Mouse (Mus musculus): ENCODE data around the gene Kcnd2. TPM values are rescaled to one million over a fixed set of nuclear protein-coding genes. Genes with fewer than 3 reads are reported as not detected.
"Not testable (repeated sequence)": the region's sequence is repeated elsewhere in the genome, so short reads cannot be mapped to it uniquely, and the experiment has no call there.

Gene Kcnd2
- polyA plus RNA-seq, 1 experiment from 2014 or later: 4.5 TPM

DNA sequence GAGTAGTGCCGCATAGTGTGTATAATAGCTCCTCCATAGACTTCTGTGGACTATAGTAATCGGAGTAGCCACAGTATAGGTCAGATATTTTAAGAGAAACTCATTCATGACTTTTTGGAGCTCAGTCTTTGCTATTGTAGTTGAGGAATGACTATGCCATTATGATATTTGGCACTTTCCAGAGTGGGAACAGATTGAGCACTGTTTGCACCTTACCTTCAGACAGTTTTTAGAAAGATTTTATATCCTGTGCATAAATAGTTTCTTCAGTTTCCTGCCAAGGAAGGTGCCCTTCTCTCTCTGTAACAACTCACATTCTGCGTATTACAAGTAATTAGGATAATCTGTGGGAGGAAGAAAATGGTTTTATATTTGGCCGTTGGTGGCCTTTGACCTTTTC is 89.6 kb downstream of the Kcnd2 start:
- Histone ChIP-seq H3K9ac (no peak overlapping the region), H3K4me3 (no peak overlapping the region), H3K27ac (no peak overlapping the region), H3K4me2 (replicated peaks) (no peak overlapping the region), H3K9me3 (replicated peaks) (no peaks in the 10 kb centered on the region), H3K4me1 (no peaks in the 10 kb centered on the region), H3K36me3 (no peaks in the 10 kb centered on the region), H3K27me3 (no peaks in the 10 kb centered on the region)
- WGBS: 92% methylated on average over 4 of the region's 4 CpGs
- no peak for ATAC-seq (ENCODE audit: low FRiP score)

DNA sequence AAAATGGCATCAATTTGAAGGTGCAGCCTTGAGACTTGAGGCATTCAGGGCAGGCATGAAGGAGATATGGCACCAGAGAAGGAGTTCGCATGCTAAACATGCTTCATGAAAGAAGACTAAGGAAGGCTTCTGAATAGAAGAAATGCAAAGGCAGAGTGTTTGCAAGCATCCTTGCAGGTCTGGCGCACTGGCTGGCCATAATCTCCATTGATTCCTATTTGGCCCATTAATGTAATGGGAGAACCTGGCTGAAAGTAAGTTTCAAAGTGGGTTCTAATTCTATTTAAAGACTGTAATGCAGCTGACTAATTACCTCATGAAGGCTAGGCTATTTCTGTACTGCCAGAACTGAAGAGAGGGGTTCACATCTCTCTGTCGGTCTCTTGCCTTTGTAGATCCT is 94.9 kb downstream of the Kcnd2 start:
- Histone ChIP-seq H3K27ac (no peak overlapping the region), H3K4me2 (replicated peaks) (no peak overlapping the region), H3K4me3 (no peak overlapping the region), H3K36me3 (no peaks in the 10 kb centered on the region), H3K9me3 (replicated peaks) (no peaks in the 10 kb centered on the region), H3K9ac (no peak overlapping the region), H3K27me3 (no peaks in the 10 kb centered on the region), H3K4me1 (no peaks in the 10 kb centered on the region)
- ATAC-seq (ENCODE audit: low FRiP score): no peak
- WGBS: 89% methylated on average over 3 of the region's 3 CpGs

DNA sequence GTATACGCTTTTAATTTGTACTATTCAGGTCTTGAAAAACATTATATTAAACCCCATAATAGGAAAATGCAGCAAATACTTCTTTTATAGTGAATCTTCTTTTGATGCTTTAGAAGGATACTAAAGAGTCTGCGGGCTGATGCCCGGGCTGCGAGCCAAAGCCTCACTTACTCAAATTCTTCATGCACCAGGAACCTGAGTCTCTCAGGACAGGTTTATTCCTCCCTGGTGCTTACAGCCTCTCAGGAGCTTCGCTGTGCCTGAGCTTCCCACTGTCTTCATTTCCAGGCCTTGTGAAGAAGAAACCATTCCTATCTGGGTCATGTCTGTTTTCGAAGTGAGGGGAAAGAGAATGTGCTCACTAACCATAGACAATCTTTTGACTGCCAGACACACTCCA is 106.1 kb downstream of the Kcnd2 start:
- Histone ChIP-seq H3K27me3 (no peaks in the 10 kb centered on the region), H3K9ac (no peak overlapping the region), H3K36me3 (no peaks in the 10 kb centered on the region), H3K4me1 (no peaks in the 10 kb centered on the region), H3K4me2 (replicated peaks) (no peak overlapping the region), H3K27ac (no peak overlapping the region), H3K4me3 (no peak overlapping the region), H3K9me3 (replicated peaks) (no peaks in the 10 kb centered on the region)
- no peak for ATAC-seq (ENCODE audit: low FRiP score)
- 88% methylated on average over 6 of the region's 6 CpGs for WGBS

DNA sequence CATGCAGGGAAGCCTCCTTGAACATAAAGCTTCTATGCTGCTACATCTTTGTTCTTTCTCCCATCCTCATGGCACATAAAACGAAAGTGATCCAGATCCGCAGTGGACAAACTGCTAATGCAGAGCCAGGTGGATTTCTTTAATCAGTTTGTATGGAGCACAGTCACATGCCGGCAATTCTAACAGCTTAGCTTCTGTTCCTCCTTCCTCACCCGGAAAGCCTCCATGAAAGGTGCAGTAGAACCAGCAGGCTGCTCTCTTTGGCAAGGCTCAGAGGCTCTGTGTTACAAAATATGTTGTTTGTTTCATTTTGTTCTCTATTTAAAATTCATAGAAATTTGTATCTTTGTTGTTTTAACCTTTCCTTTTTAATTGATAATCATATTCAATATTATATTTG is 106.9 kb downstream of the Kcnd2 start:
- 85% methylated on average over 4 of the region's 4 CpGs for WGBS
- H3K27ac ChIP-seq: no peak overlapping the region
- H3K36me3 ChIP-seq: no peaks in the 10 kb centered on the region
- H3K9ac ChIP-seq: no peak overlapping the region
- H3K4me1 ChIP-seq: peaks cover 3% of the 10 kb centered on the region; the same call in 1 of the 2 replicates
- H3K9me3 ChIP-seq (replicated peaks): no peaks in the 10 kb centered on the region
- no peak for ATAC-seq (ENCODE audit: low FRiP score)
- no peaks in the 10 kb centered on the region for H3K27me3 ChIP-seq
- H3K4me2 ChIP-seq (replicated peaks): no peak overlapping the region
- no peak overlapping the region for H3K4me3 ChIP-seq

DNA sequence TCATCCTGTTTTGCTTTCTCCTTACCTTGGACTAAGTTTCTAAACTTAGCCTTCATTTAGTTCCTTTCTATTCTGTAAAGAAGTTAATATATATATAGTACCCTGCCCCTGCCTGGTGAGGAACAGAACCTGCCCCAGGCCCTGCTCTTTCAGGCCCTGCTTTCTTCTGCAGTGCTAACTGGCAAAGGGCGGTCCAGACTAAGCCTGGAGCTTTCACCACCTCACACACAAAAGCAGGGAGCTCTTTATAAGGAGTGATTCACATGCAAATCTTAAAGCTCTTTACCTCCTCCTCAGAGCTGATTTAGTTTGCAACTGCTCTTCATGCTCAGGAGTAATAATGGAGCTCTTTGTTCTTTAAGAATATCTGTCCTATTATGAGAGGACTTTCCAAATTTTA is 109.9 kb downstream of the Kcnd2 start:
- no peaks in the 10 kb centered on the region for H3K9me3 ChIP-seq (replicated peaks)
- WGBS: 14% methylated on average over 1 of the region's 1 CpGs
- no peak overlapping the region for H3K4me2 ChIP-seq (replicated peaks)
- H3K4me1 ChIP-seq: peaks cover 3% of the 10 kb centered on the region; the same call in 1 of the 2 replicates
- H3K27ac ChIP-seq: no peak overlapping the region
- no peaks in the 10 kb centered on the region for H3K36me3 ChIP-seq
- H3K27me3 ChIP-seq: no peaks in the 10 kb centered on the region
- peak; percentile 74 for ATAC-seq (ENCODE audit: low FRiP score)
- H3K4me3 ChIP-seq: no peak overlapping the region
- no peak overlapping the region for H3K9ac ChIP-seq

DNA sequence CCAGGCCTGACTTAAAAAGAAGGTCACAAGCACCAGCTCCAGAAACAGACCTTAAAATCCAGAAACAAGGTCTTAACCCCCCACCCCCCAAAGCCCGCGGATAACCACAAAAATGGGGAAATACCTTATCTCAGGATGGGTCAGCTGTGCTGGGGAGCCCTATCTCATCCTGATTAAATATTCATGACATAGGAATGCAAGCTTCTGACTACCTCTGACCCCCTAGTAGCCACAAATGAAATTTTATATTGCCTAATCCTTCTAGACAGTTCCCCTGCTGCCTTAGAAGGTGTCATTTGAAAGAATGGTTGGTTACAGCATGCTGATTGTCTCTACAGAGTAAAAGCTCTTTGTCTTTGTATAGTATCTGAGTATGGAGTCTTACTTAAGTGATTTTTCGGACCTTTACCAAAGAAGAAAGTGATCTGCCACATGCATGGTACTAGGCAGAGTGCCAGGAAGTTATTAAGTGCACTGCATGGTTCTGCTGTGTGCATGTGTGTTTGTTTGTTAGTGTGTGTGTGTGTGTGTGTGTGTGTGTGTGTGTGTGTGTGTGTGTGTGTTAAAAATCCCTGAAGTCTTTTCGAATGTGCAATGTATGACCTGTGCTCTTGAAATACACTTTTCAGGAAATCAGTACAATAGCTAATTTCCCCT is 111.9 kb downstream of the Kcnd2 start:
- Histone ChIP-seq H3K9me3 (replicated peaks) (no peaks in the 10 kb centered on the region), H3K27me3 (no peaks in the 10 kb centered on the region), H3K9ac (no peak overlapping the region), H3K27ac (no peak overlapping the region), H3K36me3 (no peaks in the 10 kb centered on the region), H3K4me1 (peaks cover 3% of the 10 kb centered on the region; the same call in 1 of the 2 replicates), H3K4me3 (no peak overlapping the region), H3K4me2 (replicated peaks) (no peak overlapping the region)
- 74% methylated on average over 4 of the region's 4 CpGs for WGBS
- 0 out of 2 replicates have a peak, but pooled peaks have one; percentile 30 for ATAC-seq (ENCODE audit: low FRiP score)

DNA sequence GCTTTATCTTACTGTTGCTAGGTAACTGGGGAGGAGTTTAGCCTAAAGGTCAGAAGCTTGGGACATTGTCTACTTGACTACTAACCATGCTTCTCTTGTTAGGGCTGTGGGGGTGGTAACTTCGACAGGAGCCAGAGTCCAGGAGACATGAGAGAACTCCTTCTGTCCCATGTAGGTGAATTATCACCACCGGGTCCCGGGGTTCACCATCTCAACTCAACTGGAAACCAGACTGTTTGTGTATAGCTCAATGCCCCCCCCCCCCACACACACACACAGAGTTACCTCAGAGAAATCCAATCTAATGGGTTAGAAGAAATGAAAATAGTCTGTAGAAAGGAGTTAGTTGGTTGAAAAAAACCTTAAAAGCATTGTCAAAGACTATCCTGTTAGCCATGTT is 170.0 kb downstream of the Kcnd2 start:
- WGBS: 72% methylated on average over 3 of the region's 3 CpGs
- not testable (repeated sequence) for H3K9ac ChIP-seq; H3K4me3 ChIP-seq; H3K36me3 ChIP-seq; ATAC-seq (ENCODE audit: low FRiP score); H3K9me3 ChIP-seq (replicated peaks); H3K4me2 ChIP-seq (replicated peaks); H3K27ac ChIP-seq; H3K27me3 ChIP-seq; H3K4me1 ChIP-seq

DNA sequence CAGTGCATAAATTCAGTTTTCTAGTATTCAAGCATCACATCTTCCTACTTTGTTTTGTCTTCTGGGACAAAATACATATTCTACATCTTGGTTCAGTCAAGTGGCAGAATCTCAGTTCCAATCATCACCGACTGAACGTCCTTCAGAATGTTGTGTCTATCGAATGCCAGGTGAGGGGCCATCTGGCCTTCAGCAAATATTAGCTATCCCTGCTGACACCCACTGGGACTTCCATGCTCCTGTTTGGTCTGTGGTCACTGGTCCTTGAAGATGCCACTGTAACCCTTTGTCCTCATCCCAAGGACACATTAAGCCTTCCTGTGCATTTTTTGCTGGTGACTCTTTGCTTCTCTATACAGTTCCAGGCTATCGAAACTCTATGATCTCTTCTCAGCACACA is 176.5 kb downstream of the Kcnd2 start:
- 86% methylated on average over 4 of the region's 4 CpGs for WGBS
- no peak overlapping the region for H3K4me3 ChIP-seq

DNA sequence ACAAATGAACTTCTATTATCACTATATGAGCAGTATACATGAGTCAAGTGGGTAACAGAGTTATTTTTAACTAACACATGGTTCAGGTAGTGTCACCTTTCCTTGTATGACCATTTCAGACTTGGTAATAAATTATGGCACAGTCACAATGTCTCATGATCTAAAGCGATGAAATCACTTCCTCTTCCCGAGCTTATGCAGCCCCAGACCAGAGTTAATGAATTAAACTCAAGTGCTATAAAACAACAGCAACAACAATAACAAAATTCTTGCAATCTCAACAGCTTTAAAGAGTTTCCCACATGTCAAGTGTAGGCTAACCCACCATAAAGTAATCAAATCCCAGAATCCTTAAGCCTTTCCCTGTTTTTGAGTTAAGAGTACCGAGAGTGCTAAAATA is 198.4 kb downstream of the Kcnd2 start:
- 92% methylated on average over 3 of the region's 3 CpGs for WGBS
- Histone ChIP-seq H3K36me3 (no peaks in the 10 kb centered on the region), H3K9me3 (replicated peaks) (no peaks in the 10 kb centered on the region), H3K27ac (no peak overlapping the region), H3K4me2 (replicated peaks) (no peak overlapping the region), H3K27me3 (no peaks in the 10 kb centered on the region), H3K4me1 (no peaks in the 10 kb centered on the region), H3K9ac (no peak overlapping the region), H3K4me3 (no peak overlapping the region)
- no peak for ATAC-seq (ENCODE audit: low FRiP score)

More for the DNA sequence above, 176.5 kb downstream of the Kcnd2 start:
- H3K4me2 ChIP-seq (replicated peaks): no peak overlapping the region
- no peaks in the 10 kb centered on the region for H3K9me3 ChIP-seq (replicated peaks)
- no peak overlapping the region for H3K9ac ChIP-seq
- H3K36me3 ChIP-seq: no peaks in the 10 kb centered on the region
- H3K27ac ChIP-seq: no peak overlapping the region
- no peak for ATAC-seq (ENCODE audit: low FRiP score)
- no peaks in the 10 kb centered on the region for H3K27me3 ChIP-seq
- no peaks in the 10 kb centered on the region for H3K4me1 ChIP-seq

DNA sequence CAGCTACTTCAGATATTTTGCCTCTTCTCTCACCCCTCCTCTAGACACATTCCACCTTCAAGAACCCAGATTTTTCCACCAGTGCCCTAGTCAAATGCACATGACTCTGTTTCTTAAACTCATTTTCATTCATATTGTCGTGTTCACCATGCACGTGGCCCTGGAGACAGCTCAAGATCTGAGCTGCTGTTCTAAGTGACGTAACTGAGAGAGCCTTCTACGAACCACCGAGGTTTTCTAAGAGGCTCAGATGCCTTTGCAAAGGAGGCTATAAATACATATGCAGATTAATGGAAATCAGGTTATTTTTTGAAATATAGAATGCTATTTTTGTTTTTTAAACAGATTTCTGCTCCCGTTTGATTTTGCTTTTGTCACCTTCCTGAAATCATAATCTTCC is 202.9 kb downstream of the Kcnd2 start:
- no peaks in the 10 kb centered on the region for H3K27me3 ChIP-seq
- H3K4me1 ChIP-seq: no peaks in the 10 kb centered on the region
- 81% methylated on average over 6 of the region's 6 CpGs for WGBS
- no peaks in the 10 kb centered on the region for H3K36me3 ChIP-seq
- H3K9ac ChIP-seq: no peak overlapping the region
- no peak overlapping the region for H3K27ac ChIP-seq
- no peak for ATAC-seq (ENCODE audit: low FRiP score)
- no peak overlapping the region for H3K4me3 ChIP-seq
- no peaks in the 10 kb centered on the region for H3K9me3 ChIP-seq (replicated peaks)
- no peak overlapping the region for H3K4me2 ChIP-seq (replicated peaks)

DNA sequence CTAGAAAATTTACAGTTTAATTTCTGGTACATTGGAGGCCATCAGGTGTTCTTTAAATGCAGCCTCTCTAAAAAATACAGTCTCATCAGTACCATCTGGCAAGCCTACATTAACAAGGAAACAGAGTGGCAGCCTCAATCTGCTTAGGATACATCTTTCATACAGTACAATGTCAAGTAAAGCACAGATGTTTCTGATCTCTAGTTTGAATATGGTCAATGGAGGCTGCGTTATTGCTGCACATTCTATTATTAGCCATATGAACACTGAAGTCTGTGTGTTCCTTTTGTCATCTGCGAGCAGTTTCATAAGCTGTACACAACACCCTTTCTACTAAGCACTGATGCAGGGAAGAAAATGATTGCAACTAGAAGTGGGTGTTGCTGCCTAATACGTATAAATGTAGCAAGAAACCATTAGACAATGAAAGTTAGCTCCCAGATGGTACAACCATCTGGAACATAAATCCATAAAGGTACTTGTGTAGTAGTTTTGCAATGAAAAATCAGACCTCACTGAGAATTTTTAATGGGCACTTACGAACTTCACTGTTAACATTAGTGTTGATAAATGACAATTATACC is 209.0 kb downstream of the Kcnd2 start:
- no peak overlapping the region for H3K27ac ChIP-seq
- WGBS: 84% methylated on average over 4 of the region's 4 CpGs
- ATAC-seq (ENCODE audit: low FRiP score): no peak

DNA sequence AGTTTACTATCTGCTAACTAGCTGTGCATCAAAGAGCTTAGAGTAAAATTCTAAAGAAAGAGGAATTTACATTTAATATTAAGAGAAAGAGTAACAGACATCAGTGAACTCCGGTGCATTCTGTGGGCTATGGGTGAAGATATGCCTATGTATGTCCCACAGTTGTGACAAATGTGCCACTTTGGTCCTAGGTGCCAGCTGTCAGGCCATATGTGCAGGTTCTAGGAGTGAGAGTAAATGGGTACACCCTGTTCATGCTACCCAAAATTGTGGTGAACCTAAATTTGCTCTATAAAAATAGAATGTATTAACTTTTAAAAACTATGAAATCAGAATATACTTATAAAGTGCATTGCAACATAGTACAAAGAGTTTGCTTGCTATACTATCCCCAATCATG is 215.8 kb downstream of the Kcnd2 start:
- WGBS: 95% methylated on average over 1 of the region's 1 CpGs
- no peaks in the 10 kb centered on the region for H3K4me1 ChIP-seq
- H3K9me3 ChIP-seq (replicated peaks): no peaks in the 10 kb centered on the region
- H3K9ac ChIP-seq: no peak overlapping the region
- ATAC-seq (ENCODE audit: low FRiP score): no peak
- no peaks in the 10 kb centered on the region for H3K36me3 ChIP-seq
- no peaks in the 10 kb centered on the region for H3K27me3 ChIP-seq
- no peak overlapping the region for H3K27ac ChIP-seq
- H3K4me3 ChIP-seq: no peak overlapping the region
- no peak overlapping the region for H3K4me2 ChIP-seq (replicated peaks)

More for the DNA sequence above, 209.0 kb downstream of the Kcnd2 start:
- Histone ChIP-seq H3K9ac (no peak overlapping the region), H3K27me3 (no peaks in the 10 kb centered on the region), H3K36me3 (no peaks in the 10 kb centered on the region), H3K4me1 (no peaks in the 10 kb centered on the region), H3K4me3 (no peak overlapping the region), H3K4me2 (replicated peaks) (no peak overlapping the region), H3K9me3 (replicated peaks) (no peaks in the 10 kb centered on the region)

DNA sequence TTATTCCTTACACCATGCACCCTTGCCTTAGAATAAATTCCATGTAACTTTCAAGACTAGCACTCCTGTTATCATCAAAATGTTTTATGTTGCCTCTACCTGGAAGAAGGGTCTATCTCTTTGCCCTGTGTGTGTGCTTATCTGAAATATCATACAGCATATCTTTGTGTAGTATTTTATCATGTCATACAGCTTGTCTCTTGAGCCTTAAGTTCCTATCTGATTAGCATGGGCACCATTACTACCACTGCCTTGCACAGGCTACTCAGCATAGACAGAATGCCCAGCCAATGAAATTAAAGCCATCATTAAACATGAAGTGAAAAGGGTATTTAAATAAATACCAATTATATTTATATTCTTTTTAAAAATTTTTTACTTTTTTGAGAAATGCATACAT is 249.4 kb downstream of the Kcnd2 start:
- no peak for ATAC-seq (ENCODE audit: low FRiP score)
- no peaks in the 10 kb centered on the region for H3K9me3 ChIP-seq (replicated peaks)
- H3K4me2 ChIP-seq (replicated peaks): no peak overlapping the region
- H3K27ac ChIP-seq: no peak overlapping the region
- no peak overlapping the region for H3K9ac ChIP-seq
- H3K36me3 ChIP-seq: no peaks in the 10 kb centered on the region
- 0 out of 2 replicates have a peak, but pooled peaks cover 2% of the 10 kb centered on the region for H3K4me1 ChIP-seq
- H3K27me3 ChIP-seq: no peaks in the 10 kb centered on the region
- no peak overlapping the region for H3K4me3 ChIP-seq
